In the genomic region with DNA sequence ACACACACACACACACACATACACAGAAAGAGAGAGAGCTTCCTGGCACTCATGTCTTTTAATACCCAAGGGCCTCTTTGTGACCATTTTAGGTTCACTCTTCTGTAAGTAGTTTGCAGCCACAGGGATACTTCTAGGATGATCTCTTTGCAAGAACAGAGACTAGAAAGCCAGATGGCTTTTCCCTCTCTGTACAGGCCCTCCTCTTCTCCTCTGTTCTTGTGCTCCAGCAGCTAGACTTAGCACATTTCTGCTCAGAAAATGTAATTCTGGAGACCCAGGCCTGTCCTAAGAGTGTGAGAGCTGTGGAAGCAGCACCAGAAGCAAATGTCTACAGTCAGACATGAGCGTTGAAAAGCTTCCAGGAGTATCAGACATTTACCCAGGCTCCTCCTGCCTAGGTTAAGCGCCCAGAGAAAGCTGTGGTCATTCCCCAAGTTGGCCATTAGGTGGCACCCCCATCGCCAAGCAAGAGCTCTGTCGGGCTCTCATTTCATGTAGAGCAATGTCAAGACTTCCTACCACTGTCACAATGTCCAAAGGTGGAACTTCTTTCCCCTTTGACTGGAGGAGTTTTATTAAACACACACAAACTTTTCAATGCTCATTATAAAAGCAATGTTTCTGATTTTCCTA, we compare ENCODE assay signal across 8 mouse cellular contexts. TPM values are rescaled to one million over a fixed set of nuclear protein-coding genes. Genes with fewer than 3 reads are reported as not detected.
DNase-seq lines count a peak whose midpoint lies in the region; ATAC-seq lines count a peak whose summit lies in the region.

No protein-coding gene starts in this region.

- no peaks in the 10 kb centered on the region for H3K36me3 ChIP-seq in intestine, embryonic 14.5 days (ENCODE audit: control insufficient read depth, insufficient read depth, low read length)
- no peaks in the 10 kb centered on the region for H3K36me3 ChIP-seq in midbrain, embryonic 10.5 days

- no peak overlapping the region for H3K9ac ChIP-seq in intestine, embryonic 14.5 days (ENCODE audit: low read length)

- H3K4me1 ChIP-seq in intestine, embryonic 14.5 days (replicated peaks; ENCODE audit: control insufficient read depth, insufficient read depth, low read length): no peaks in the 10 kb centered on the region
- H3K4me1 ChIP-seq in midbrain, embryonic 10.5 days: 0 out of 2 replicates have a peak, but pooled peaks cover 8% of the 10 kb centered on the region

- peak; percentile 91 for ATAC-seq in common myeloid progenitor, adult 5-6 weeks (replicated peaks; ENCODE audit: low read depth, poor library complexity, severe bottlenecking)
- ATAC-seq in intestine, embryonic 14.5 days (replicated peaks; ENCODE audit: low FRiP score, low TSS enrichment, low read depth): 0 out of 2 replicates have a peak, but pooled peaks have one; percentile 59

- no peaks in the 10 kb centered on the region for H3K27me3 ChIP-seq in intestine, embryonic 14.5 days (replicated peaks; ENCODE audit: control insufficient read depth, insufficient read depth, low read length)
- no peaks in the 10 kb centered on the region for H3K27me3 ChIP-seq in midbrain, embryonic 10.5 days (ENCODE audit: low read depth, poor library complexity, severe bottlenecking)

- no peak overlapping the region for H3K4me3 ChIP-seq in intestine, embryonic 14.5 days (ENCODE audit: low read depth, low read length)
- H3K4me3 ChIP-seq in midbrain, embryonic 10.5 days: no peak overlapping the region

- 9% methylated on average over 4 of the region's 4 CpGs for WGBS in intestine, embryonic 14.5 days
- 14% methylated on average over 4 of the region's 4 CpGs for WGBS in midbrain, embryonic 10.5 days

- DNase-seq in adipocyte (ENCODE audit: low spot score): peak; percentile 92
- peak; percentile 75 for DNase-seq in gastrocnemius, postnatal 10 days
- DNase-seq in intestine, embryonic 14.5 days (ENCODE audit: low spot score): peak; percentile 81
- DNase-seq in left cerebral cortex, adult 9 months (ENCODE audit: low spot score in 2 of 2): peak; percentile 48 to 87
- peak; percentile 69 for DNase-seq in midbrain, embryonic 10.5 days (ENCODE audit: low spot score)
- peak; percentile 67 for DNase-seq in right cerebral cortex, postnatal 4 days
- peak; percentile 70 to 82 for DNase-seq in urinary bladder, postnatal 4 days (ENCODE audit: low spot score in 2 of 2)

- no peak overlapping the region for H3K27ac ChIP-seq in intestine, embryonic 14.5 days (ENCODE audit: low read depth)
- no peak overlapping the region for H3K27ac ChIP-seq in midbrain, embryonic 10.5 days (replicated peaks)

- H3K9me3 ChIP-seq in intestine, embryonic 14.5 days (ENCODE audit: control insufficient read depth, low read length): no peaks in the 10 kb centered on the region
- H3K9me3 ChIP-seq in midbrain, embryonic 10.5 days (replicated peaks): no peaks in the 10 kb centered on the region

- no peak overlapping the region for H3K4me2 ChIP-seq in intestine, embryonic 14.5 days (ENCODE audit: low read length)

RNA-seq across cellular contexts. Expression of gene Cwc15, which starts 23.1 kb away (rescaled TPM):
- 260 and 293 TPM in 2 replicates for total RNA-seq in common myeloid progenitor, adult 5-6 weeks (2017)
- total RNA-seq in gastrocnemius, postnatal 10 days (2021): 100 to 1,000 TPM; 101 to 102 TPM
- polyA plus RNA-seq in intestine, embryonic 14.5 days (2014; fragmentation: Nextera tagmentation; extraction: Ambion mirVana): 150 and 152 TPM in 2 replicates
- 177 and 181 TPM in 2 replicates for polyA plus RNA-seq in midbrain, embryonic 10.5 days (2016; fragmentation: Nextera tagmentation; extraction: Ambion mirVana)

RNA-seq across cellular contexts. Expression of gene Kdm4d, which starts 23.2 kb away (rescaled TPM):
- 0.69 TPM in 1 of 2 replicates, not detected in the other for total RNA-seq in common myeloid progenitor, adult 5-6 weeks (2017)
- under 1 TPM; 0.09 to 0.11 TPM for total RNA-seq in gastrocnemius, postnatal 10 days (2021)
- polyA plus RNA-seq in intestine, embryonic 14.5 days (2014; fragmentation: Nextera tagmentation; extraction: Ambion mirVana): 0.34 and 0.58 TPM in 2 replicates
- 0.10 and 0.15 TPM in 2 replicates for polyA plus RNA-seq in midbrain, embryonic 10.5 days (2016; fragmentation: Nextera tagmentation; extraction: Ambion mirVana)
